Mouse (Mus musculus) forebrain, embryonic 11.5 days (tissue): ENCODE measurements at regions not wholly inside any gene's neighbourhood (a gene's known extent, or its start where the extent isn't known, plus 50 kb on each side); places are given as distances from the start of the nearest gene placed in this dataset.

Experiments
- ATAC-seq: fragments of 200-750 bp; cut with Nextera tagmentation; replicated peaks from 2 replicates; pipeline ENCODE4 v1.8.0; 2017; ENCODE audit warnings: moderate TSS enrichment; ENCODE audit not compliant: low FRiP score
- DNase-seq: peaks from one replicate; pipeline ENCODE4 v3.0.0-alpha.2; 2017; ENCODE audit warnings: low spot score
- H3K27ac ChIP-seq: fragments of 300-500 bp; sonication (generic); 2 replicates; pipeline ENCODE4 v1.5.1; 2014; ENCODE audit warnings: low read depth, low read length
- H3K27me3 ChIP-seq: fragments of 300-500 bp; sonication (generic); 2 replicates; pipeline ENCODE4 v1.6.1; 2014; ENCODE audit warnings: mild to moderate bottlenecking, low read length, mixed read lengths; ENCODE audit not compliant: control insufficient read depth, insufficient read depth
- H3K36me3 ChIP-seq: fragments of 300-500 bp; sonication (generic); 2 replicates; pipeline ENCODE4 v1.6.1; 2014; ENCODE audit warnings: mild to moderate bottlenecking, low read length, moderate library complexity, mixed read lengths; ENCODE audit not compliant: control insufficient read depth, insufficient read depth
- H3K4me1 ChIP-seq: fragments of 300-500 bp; sonication (generic); replicated peaks from 2 replicates; pipeline ENCODE4 v1.6.1; 2014; ENCODE audit warnings: low read length, mixed read lengths; ENCODE audit not compliant: control insufficient read depth, insufficient read depth
- H3K4me2 ChIP-seq: fragments of 300-500 bp; sonication (generic); 2 replicates; pipeline ENCODE4 v1.6.1; 2014; ENCODE audit warnings: low read depth, mild to moderate bottlenecking, low read length, moderate library complexity, mixed read lengths; ENCODE audit not compliant: severe bottlenecking
- H3K4me3 ChIP-seq: fragments of 300-500 bp; sonication (generic); 2 replicates; pipeline ENCODE4 v1.5.1; 2014; ENCODE audit warnings: low read depth, low read length
- H3K9ac ChIP-seq: fragments of 300-500 bp; sonication (generic); 2 replicates; pipeline ENCODE4 v1.6.1; 2014; ENCODE audit warnings: low read length
- H3K9me3 ChIP-seq: fragments of 300-500 bp; sonication (generic); 2 replicates; pipeline ENCODE4 v1.6.1; 2016; ENCODE audit warnings: low read length, mixed read lengths; ENCODE audit not compliant: control insufficient read depth
- WGBS: fragments of 180-500 bp; shearing (Covaris S2); extraction: QIAGEN DNeasy Blood & Tissue Kit; methylation state at CpG from one replicate; pipeline ENCODE4 v1.1.7; 2014; 5-methylcytosine and 5-hydroxymethylcytosine counted together

- no peak for ATAC-seq
- H3K27ac ChIP-seq, result no peak overlapping the region
- H3K27me3 ChIP-seq, result no peaks in the 10 kb centered on the region
- H3K4me2 ChIP-seq, result no peak overlapping the region
- H3K9ac ChIP-seq, result no peak overlapping the region
- DNase-seq, result no peak
- 80% methylated on average over 4 of the region's 4 CpGs for WGBS
- H3K36me3 ChIP-seq, result no peaks in the 10 kb centered on the region
- H3K4me3 ChIP-seq, result no peak overlapping the region
- peaks cover 4% of the 10 kb centered on the region; the same call in 1 of the 2 replicates for H3K4me1 ChIP-seq
- H3K9me3 ChIP-seq, result no peaks in the 10 kb centered on the region
Measured at GRCm38 (mm10) chr1:77229561-77229960, 285.3 kb downstream of the Epha4 start.

GRCm38 (mm10) chr1:77233010-77233409 is 281.9 kb downstream of the Epha4 start:
- Histone ChIP-seq H3K4me3 (no peak overlapping the region), H3K9me3 (no peaks in the 10 kb centered on the region), H3K27me3 (no peaks in the 10 kb centered on the region), H3K4me1 (no peaks in the 10 kb centered on the region), H3K4me2 (no peak overlapping the region), H3K9ac (no peak overlapping the region), H3K36me3 (no peaks in the 10 kb centered on the region), H3K27ac (no peak overlapping the region)
- no peak for DNase-seq
- WGBS, result 85% methylated on average over 4 of the region's 4 CpGs
- no peak for ATAC-seq

- H3K27ac ChIP-seq, result no peak overlapping the region
- 59% methylated on average over 2 of the region's 2 CpGs for WGBS
- H3K4me2 ChIP-seq, result no peak overlapping the region
- DNase-seq (no peak), ATAC-seq (no peak)
- no peaks in the 10 kb centered on the region for H3K36me3 ChIP-seq
- H3K9me3 ChIP-seq, result no peaks in the 10 kb centered on the region
- no peaks in the 10 kb centered on the region for H3K4me1 ChIP-seq
- H3K4me3 ChIP-seq, result no peak overlapping the region
- no peak overlapping the region for H3K9ac ChIP-seq
- no peaks in the 10 kb centered on the region for H3K27me3 ChIP-seq
Measured at GRCm38 (mm10) chr1:77244642-77245041, 270.2 kb downstream of the Epha4 start.

- ATAC-seq, result no peak
- Histone ChIP-seq H3K4me1 (no peaks in the 10 kb centered on the region), H3K27ac (no peak overlapping the region), H3K27me3 (no peaks in the 10 kb centered on the region), H3K36me3 (no peaks in the 10 kb centered on the region), H3K9me3 (no peaks in the 10 kb centered on the region), H3K4me2 (no peak overlapping the region), H3K4me3 (no peak overlapping the region), H3K9ac (no peak overlapping the region)
- 56% methylated on average over 3 of the region's 3 CpGs for WGBS
- no peak for DNase-seq
Measured at GRCm38 (mm10) chr1:77246047-77246446, 268.8 kb downstream of the Epha4 start.

- H3K36me3 ChIP-seq, result no peaks in the 10 kb centered on the region
- H3K27me3 ChIP-seq, result no peaks in the 10 kb centered on the region
- H3K9ac ChIP-seq, result no peak overlapping the region
- no peak overlapping the region for H3K27ac ChIP-seq
- no peaks in the 10 kb centered on the region for H3K9me3 ChIP-seq
- no peak overlapping the region for H3K4me3 ChIP-seq
- ATAC-seq, result no peak
- 65% methylated on average over 6 of the region's 6 CpGs for WGBS
- no peak overlapping the region for H3K4me2 ChIP-seq
- no peak for DNase-seq
- H3K4me1 ChIP-seq, result peaks cover 9% of the 10 kb centered on the region; the same call in 1 of the 2 replicates
Measured at GRCm38 (mm10) chr1:77254276-77254675, 260.6 kb downstream of the Epha4 start.

GRCm38 (mm10) chr1:77256115-77256842 is 258.6 kb downstream of the Epha4 start:
- Histone ChIP-seq H3K4me1 (peaks cover 9% of the 10 kb centered on the region; the same call in 1 of the 2 replicates), H3K36me3 (no peaks in the 10 kb centered on the region), H3K4me3 (no peak overlapping the region), H3K9ac (no peak overlapping the region), H3K27ac (no peak overlapping the region), H3K9me3 (no peaks in the 10 kb centered on the region), H3K4me2 (no peak overlapping the region), H3K27me3 (no peaks in the 10 kb centered on the region)
- DNase-seq (peak; percentile 67), ATAC-seq (peak; percentile 74)
- 23% methylated on average over 14 of the region's 14 CpGs for WGBS

- H3K36me3 ChIP-seq, result no peaks in the 10 kb centered on the region
- ATAC-seq (no peak), DNase-seq (no peak)
- H3K27ac ChIP-seq, result no peak overlapping the region
- H3K9me3 ChIP-seq, result no peaks in the 10 kb centered on the region
- H3K4me2 ChIP-seq, result no peak overlapping the region
- no peaks in the 10 kb centered on the region for H3K27me3 ChIP-seq
- H3K4me1 ChIP-seq, result peaks cover 9% of the 10 kb centered on the region; the same call in 1 of the 2 replicates
- 49% methylated on average over 7 of the region's 7 CpGs for WGBS
- H3K4me3 ChIP-seq, result no peak overlapping the region
- no peak overlapping the region for H3K9ac ChIP-seq
Measured at GRCm38 (mm10) chr1:77258730-77259310, 256.1 kb downstream of the Epha4 start.

- no peaks in the 10 kb centered on the region for H3K36me3 ChIP-seq
- H3K4me2 ChIP-seq, result peak overlapping the region; percentile 1; the same call in 1 of the 2 replicates
- no peaks in the 10 kb centered on the region for H3K27me3 ChIP-seq
- no peak overlapping the region for H3K27ac ChIP-seq
- DNase-seq (no peak), ATAC-seq (no peak)
- no peak overlapping the region for H3K4me3 ChIP-seq
- H3K9ac ChIP-seq, result no peak overlapping the region
- 15% methylated on average over 11 of the region's 11 CpGs for WGBS
- H3K9me3 ChIP-seq, result no peaks in the 10 kb centered on the region
- H3K4me1 ChIP-seq, result peaks cover 9% of the 10 kb centered on the region; the same call in 1 of the 2 replicates
Measured at GRCm38 (mm10) chr1:77259789-77260188, 255.1 kb downstream of the Epha4 start.

- ATAC-seq (no peak), DNase-seq (no peak)
- 93% methylated on average over 4 of the region's 4 CpGs for WGBS
Measured at GRCm38 (mm10) chr1:77261678-77262077, 253.2 kb downstream of the Epha4 start.

More at GRCm38 (mm10) chr1:77261678-77262077, 253.2 kb downstream of the Epha4 start:
- Histone ChIP-seq H3K36me3 (no peaks in the 10 kb centered on the region), H3K4me3 (no peak overlapping the region), H3K4me2 (no peak overlapping the region), H3K27ac (no peak overlapping the region), H3K4me1 (peaks cover 9% of the 10 kb centered on the region; the same call in 1 of the 2 replicates), H3K9me3 (no peaks in the 10 kb centered on the region), H3K9ac (no peak overlapping the region), H3K27me3 (no peaks in the 10 kb centered on the region)
